Mouse (Mus musculus) megakaryocyte, embryonic 14.5 days (primary cell): Measurements from ENCODE around the gene Eif4ebp2.

Experiments
- FLI1 ChIP-seq: IDR thresholded peaks from 2 replicates; pipeline ENCODE4 v1.6.1; 2012; ENCODE audit warnings: low read length, inconsistent platforms, mixed read lengths
- GATA1 ChIP-seq: IDR thresholded peaks from 3 replicates; pipeline ENCODE4 v1.6.1; 2012; ENCODE audit warnings: mixed read lengths, low read length, inconsistent platforms, borderline replicate concordance

GRCm38 (mm10) chr10:61381823-61382222 lies 70.6 kb downstream of the Eif4ebp2 start:
- TF ChIP-seq FLI1, result no peak
- no peak for TF ChIP-seq GATA1
